Mouse (Mus musculus): Measurements from ENCODE around the gene Tmem63b.

DNA sequence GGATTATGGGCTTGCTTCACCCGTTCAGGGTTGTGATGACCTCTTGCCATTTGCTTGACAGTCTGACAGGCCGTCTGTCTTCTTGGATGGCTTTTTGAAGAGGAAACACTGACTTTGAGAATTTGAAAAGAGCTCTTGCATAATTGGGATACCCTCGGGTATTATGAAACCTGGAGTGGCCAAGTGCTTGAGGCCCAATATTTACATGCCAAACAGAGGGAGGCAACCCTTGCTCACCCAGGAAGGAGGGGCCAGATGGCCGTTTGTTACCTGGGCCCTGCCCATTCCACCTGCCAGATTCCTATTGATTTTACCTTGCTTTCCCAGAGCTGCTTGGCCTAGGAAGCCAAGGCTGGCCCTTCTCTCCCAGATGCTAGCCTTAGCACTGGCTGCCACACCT lies 15.5 kb upstream of the Tmem63b start:
- TF ChIP-seq CTCF (IDR thresholded peaks at IDR 0.05), result no peak
- peak; percentile 94 for TF ChIP-seq EP300 (IDR thresholded peaks at IDR 0.05)

Measured in lung, postnatal 0 days (tissue).